Mouse (Mus musculus) limb, embryonic 12.5 days (tissue): ENCODE data around the gene Faah. TPM values are rescaled to one million over a fixed set of nuclear protein-coding genes. Genes with fewer than 3 reads are reported as not detected.
A peak's percentile ranks its signal among the peaks of the same experiment; 100 is the strongest.

Experiments used
- ATAC-seq: fragments of 200-750 bp; cut with Nextera tagmentation; 2 replicates; pipeline ENCODE4 v1.8.0; 2017; ENCODE audit warnings: low read depth, moderate TSS enrichment; ENCODE audit not compliant: insufficient number of reproducible peaks, insufficient read depth, low FRiP score, low TSS enrichment
- H3K27ac ChIP-seq: fragments of 300-500 bp; sonication (generic); 2 replicates; pipeline ENCODE4 v1.5.1; 2016; ENCODE audit warnings: mild to moderate bottlenecking, moderate library complexity
- H3K27me3 ChIP-seq: fragments of 300-500 bp; sonication (generic); 2 replicates; pipeline ENCODE4 v1.6.1; 2016; ENCODE audit warnings: mild to moderate bottlenecking, moderate library complexity
- H3K36me3 ChIP-seq: fragments of 300-500 bp; sonication (generic); 2 replicates; pipeline ENCODE4 v1.6.1; 2016; ENCODE audit warnings: mild to moderate bottlenecking, moderate library complexity
- H3K4me1 ChIP-seq: fragments of 300-500 bp; sonication (generic); replicated peaks from 2 replicates; pipeline ENCODE4 v1.6.1; 2016
- H3K4me2 ChIP-seq: fragments of 300-500 bp; sonication (generic); 2 replicates; pipeline ENCODE4 v1.6.1; 2016; ENCODE audit warnings: mild to moderate bottlenecking, moderate library complexity
- H3K4me3 ChIP-seq: fragments of 300-500 bp; sonication (generic); replicated peaks from 2 replicates; pipeline ENCODE4 v1.5.1; 2016; ENCODE audit warnings: mild to moderate bottlenecking
- H3K9ac ChIP-seq: fragments of 300-500 bp; sonication (generic); replicated peaks from 2 replicates; pipeline ENCODE4 v1.6.1; 2016; ENCODE audit warnings: mild to moderate bottlenecking, moderate library complexity
- H3K9me3 ChIP-seq: fragments of 300-500 bp; sonication (generic); 2 replicates; pipeline ENCODE4 v1.6.1; 2016; ENCODE audit warnings: mild to moderate bottlenecking, moderate library complexity
- WGBS: fragments of 180-500 bp; shearing (Covaris S2); methylation state at CpG from one replicate; pipeline ENCODE4 v1.1.7; 2016; 5-methylcytosine and 5-hydroxymethylcytosine counted together
- polyA plus RNA-seq: library from polyadenylated mRNA; unstranded; fragments of >200 nt; fragmentation: Nextera tagmentation; extraction: Ambion mirVana; gene quantifications from 2 replicates; pipeline ENCODE4 v1.2.1, GENCODE M21; 2016

Faah gene
- polyA plus RNA-seq, 1 experiment from 2014 or later = 0.81 TPM

GRCm38 (mm10) chr4:116042186-116042585 lies 24.5 kb upstream of the Faah start:
- H3K4me1 ChIP-seq = no peaks in the 10 kb centered on the region

GRCm38 (mm10) chr4:116040466-116040865 lies 22.7 kb upstream of the Faah start:
- Histone ChIP-seq H3K9me3 (no peaks in the 10 kb centered on the region), H3K4me1 (no peaks in the 10 kb centered on the region), H3K4me2 (no peak overlapping the region), H3K27ac (no peak overlapping the region), H3K36me3 (peaks cover 65% of the 10 kb centered on the region), H3K9ac (no peak overlapping the region), H3K4me3 (no peak overlapping the region), H3K27me3 (no peaks in the 10 kb centered on the region)
- no peak for ATAC-seq
- WGBS = 86% methylated on average over 2 of the region's 2 CpGs

More at GRCm38 (mm10) chr4:116042186-116042585, 24.5 kb upstream of the Faah start:
- Histone ChIP-seq H3K36me3 (peaks cover 55% of the 10 kb centered on the region), H3K4me3 (no peak overlapping the region), H3K27ac (no peak overlapping the region), H3K4me2 (no peak overlapping the region), H3K9me3 (no peaks in the 10 kb centered on the region), H3K9ac (no peak overlapping the region), H3K27me3 (no peaks in the 10 kb centered on the region)
- WGBS = 85% methylated on average over 3 of the region's 3 CpGs
- ATAC-seq = no peak

GRCm38 (mm10) chr4:116033374-116033773 lies 15.6 kb upstream of the Faah start:
- H3K9ac ChIP-seq = no peak overlapping the region
- H3K36me3 ChIP-seq = peaks cover 55% of the 10 kb centered on the region
- no peaks in the 10 kb centered on the region for H3K4me1 ChIP-seq
- no peak overlapping the region for H3K4me2 ChIP-seq
- 85% methylated on average over 5 of the region's 5 CpGs for WGBS
- H3K27me3 ChIP-seq = no peaks in the 10 kb centered on the region
- H3K9me3 ChIP-seq = no peaks in the 10 kb centered on the region
- no peak overlapping the region for H3K27ac ChIP-seq
- ATAC-seq = no peak
- no peak overlapping the region for H3K4me3 ChIP-seq

- WGBS = 91% methylated on average over 9 of the region's 9 CpGs
- Histone ChIP-seq H3K36me3 (peaks cover 54% of the 10 kb centered on the region), H3K9me3 (no peaks in the 10 kb centered on the region), H3K4me2 (no peak overlapping the region), H3K4me1 (no peaks in the 10 kb centered on the region), H3K27me3 (no peaks in the 10 kb centered on the region), H3K4me3 (no peak overlapping the region), H3K27ac (no peak overlapping the region), H3K9ac (no peak overlapping the region)
- no peak for ATAC-seq
These were observed 15.2 kb upstream of the Faah start for GRCm38 (mm10) chr4:116032906-116033305.

GRCm38 (mm10) chr4:116017300-116017901 lies 325 bp downstream of the Faah start:
- WGBS = under 1% methylated on average over 60 of the region's 60 CpGs

GRCm38 (mm10) chr4:116016862-116017299 lies 845 bp downstream of the Faah start:
- peak overlapping the region; percentile 59; the same call in 1 of the 2 replicates for H3K9ac ChIP-seq
- peak overlapping the region; percentile 61 for H3K4me3 ChIP-seq
- H3K9me3 ChIP-seq = 0 out of 2 replicates have a peak, but pooled peaks cover under 1% of the 10 kb centered on the region
- peaks cover 23% of the 10 kb centered on the region for H3K4me1 ChIP-seq
- peak overlapping the region; percentile 99 for H3K4me2 ChIP-seq
- no peak for ATAC-seq
- no peaks in the 10 kb centered on the region for H3K36me3 ChIP-seq
- peaks cover 77% of the 10 kb centered on the region for H3K27me3 ChIP-seq
- H3K27ac ChIP-seq = no peak overlapping the region
- WGBS = 8% methylated on average over 16 of the region's 16 CpGs

More at GRCm38 (mm10) chr4:116017300-116017901, 325 bp downstream of the Faah start:
- Histone ChIP-seq H3K4me2 (peak overlapping the region; percentile 99), H3K27me3 (peaks cover 81% of the 10 kb centered on the region), H3K9ac (peak overlapping the region; percentile 59), H3K4me1 (peaks cover 23% of the 10 kb centered on the region), H3K27ac (no peak overlapping the region), H3K36me3 (no peaks in the 10 kb centered on the region), H3K4me3 (peak overlapping the region; percentile 61), H3K9me3 (0 out of 2 replicates have a peak, but pooled peaks cover 3% of the 10 kb centered on the region)
- ATAC-seq = peak; percentile 78

- WGBS = 44% methylated on average over 3 of the region's 3 CpGs
- no peak overlapping the region for H3K4me2 ChIP-seq
- H3K4me3 ChIP-seq = no peak overlapping the region
- no peak overlapping the region for H3K9ac ChIP-seq
- H3K36me3 ChIP-seq = no peaks in the 10 kb centered on the region
- H3K27me3 ChIP-seq = peaks cover 82% of the 10 kb centered on the region
- no peak for ATAC-seq
- H3K4me1 ChIP-seq = peaks cover 23% of the 10 kb centered on the region
- H3K9me3 ChIP-seq = no peaks in the 10 kb centered on the region
- no peak overlapping the region for H3K27ac ChIP-seq
These were observed 1.3 kb downstream of the Faah start for GRCm38 (mm10) chr4:116016396-116016795.

- no peak overlapping the region for H3K4me3 ChIP-seq
- H3K4me2 ChIP-seq = no peak overlapping the region
- no peak for ATAC-seq
- H3K27me3 ChIP-seq = peaks cover 86% of the 10 kb centered on the region
- H3K9me3 ChIP-seq = no peaks in the 10 kb centered on the region
- no peak overlapping the region for H3K27ac ChIP-seq
- H3K36me3 ChIP-seq = no peaks in the 10 kb centered on the region
- no peak overlapping the region for H3K9ac ChIP-seq
- 51% methylated on average over 8 of the region's 8 CpGs for WGBS
- H3K4me1 ChIP-seq = peaks cover 23% of the 10 kb centered on the region
These were observed 1.7 kb downstream of the Faah start for GRCm38 (mm10) chr4:116015996-116016395.

- H3K27me3 ChIP-seq = peaks cover 86% of the 10 kb centered on the region
- no peak overlapping the region for H3K4me3 ChIP-seq
- H3K9me3 ChIP-seq = no peaks in the 10 kb centered on the region
- H3K9ac ChIP-seq = no peak overlapping the region
- peaks cover 23% of the 10 kb centered on the region for H3K4me1 ChIP-seq
- H3K4me2 ChIP-seq = no peak overlapping the region
- no peak overlapping the region for H3K27ac ChIP-seq
- no peaks in the 10 kb centered on the region for H3K36me3 ChIP-seq
- ATAC-seq = no peak
- WGBS = 74% methylated on average over 5 of the region's 5 CpGs
These were observed 2.2 kb downstream of the Faah start for GRCm38 (mm10) chr4:116015502-116015901.

GRCm38 (mm10) chr4:116010186-116010585 lies 7.5 kb downstream of the Faah start:
- H3K4me1 ChIP-seq = no peaks in the 10 kb centered on the region
- H3K4me2 ChIP-seq = no peak overlapping the region
- peaks cover 55% of the 10 kb centered on the region for H3K27me3 ChIP-seq
- WGBS = 74% methylated on average over 8 of the region's 8 CpGs
- no peak overlapping the region for H3K9ac ChIP-seq
- no peaks in the 10 kb centered on the region for H3K36me3 ChIP-seq
- H3K4me3 ChIP-seq = no peak overlapping the region
- H3K27ac ChIP-seq = no peak overlapping the region
- ATAC-seq = no peak
- H3K9me3 ChIP-seq = no peaks in the 10 kb centered on the region

- Histone ChIP-seq H3K27me3 (peaks cover 31% of the 10 kb centered on the region), H3K27ac (no peak overlapping the region), H3K9ac (no peak overlapping the region), H3K4me2 (no peak overlapping the region), H3K4me1 (no peaks in the 10 kb centered on the region), H3K9me3 (no peaks in the 10 kb centered on the region), H3K36me3 (no peaks in the 10 kb centered on the region), H3K4me3 (no peak overlapping the region)
- ATAC-seq = no peak
- WGBS = 79% methylated on average over 4 of the region's 4 CpGs
These were observed 16.5 kb downstream of the Faah start for GRCm38 (mm10) chr4:116001206-116001605.

GRCm38 (mm10) chr4:116000671-116001070 lies 17.1 kb downstream of the Faah start:
- no peak for ATAC-seq
- peaks cover 28% of the 10 kb centered on the region for H3K27me3 ChIP-seq
- whole genome bisulfite sequencing = 53% methylated on average over 6 of the region's 6 CpGs
- no peak overlapping the region for H3K4me2 ChIP-seq
- H3K9ac ChIP-seq = no peak overlapping the region
- H3K4me3 ChIP-seq = no peak overlapping the region
- H3K36me3 ChIP-seq = no peaks in the 10 kb centered on the region
- H3K9me3 ChIP-seq = no peaks in the 10 kb centered on the region
- H3K27ac ChIP-seq = no peak overlapping the region
- no peaks in the 10 kb centered on the region for H3K4me1 ChIP-seq
